Comparison of ENCODE assay signal across 15 mouse cellular contexts in genomic region chr11:63299712-63300581, GRCm38 (mm10).
DNase-seq lines count a peak whose midpoint lies in the region; ATAC-seq and TF ChIP-seq lines count a peak whose summit lies in the region.
"Had no signal": no experiment of that assay in that cellular context is flagged by ENCODE, and none has a peak within 500 bp of the region (broad histone marks: within the 10 kb centered on the region; RNA-seq: fewer than 3 reads in every experiment).

No protein-coding gene starts in this region.

- WGBS in kidney, adult 2 months: 49% methylated on average over 14 of the region's 14 CpGs
- 7% methylated on average over 14 of the region's 14 CpGs for WGBS in forebrain, embryonic 11.5 days
- 28% methylated on average over 14 of the region's 14 CpGs for WGBS in limb, embryonic 10.5 days

- no peaks in the 10 kb centered on the region for H3K9me3 ChIP-seq in forebrain, embryonic 11.5 days (ENCODE audit: control insufficient read depth, low read length)
- no peaks in the 10 kb centered on the region for H3K9me3 ChIP-seq in limb, embryonic 10.5 days (replicated peaks)
- H3K9me3 ChIP-seq: intestine, embryonic 15.5 days; megakaryocyte, embryonic 14.5 days had no signal

- TF ChIP-seq POLR2A in kidney, adult 2 months (IDR thresholded peaks at IDR 0.05; ENCODE audit: low read depth, low read length): no peak
- no peak for TF ChIP-seq POLR2A in brain, embryonic 14.5 days (IDR thresholded peaks at IDR 0.05; ENCODE audit: borderline replicate concordance, extremely low read depth, insufficient read depth, insufficient read length, poor library complexity, severe bottlenecking)

- TF ChIP-seq CTCF in kidney, adult 2 months (conservative IDR thresholded peaks at IDR 0.05; ENCODE audit: insufficient read depth, insufficient read length, low read depth, low read length): no peak
- TF ChIP-seq CTCF in brain, embryonic 14.5 days (IDR thresholded peaks at IDR 0.05; ENCODE audit: borderline replicate concordance, extremely low read depth, insufficient read depth, insufficient read length): no peak

- H3K4me3 ChIP-seq in kidney, adult 2 months (ENCODE audit: insufficient read depth, low read depth, low read length): no peak overlapping the region
- no peak overlapping the region for H3K4me3 ChIP-seq in forebrain, embryonic 11.5 days (ENCODE audit: low read depth, low read length)
- H3K4me3 ChIP-seq in limb, embryonic 10.5 days: peak overlapping the region; percentile 13; the same call in 1 of the 2 replicates
- H3K4me3 ChIP-seq: intestine, embryonic 15.5 days; megakaryocyte, embryonic 14.5 days had no signal

- H3K4me1 ChIP-seq in kidney, adult 2 months (ENCODE audit: control insufficient read depth, insufficient read depth, low read length): no peaks in the 10 kb centered on the region
- peaks cover 12% of the 10 kb centered on the region; the same call in 1 of the 2 replicates for H3K4me1 ChIP-seq in forebrain, embryonic 11.5 days (replicated peaks; ENCODE audit: control insufficient read depth, insufficient read depth, low read length)
- H3K4me1 ChIP-seq in limb, embryonic 10.5 days: peaks cover 24% of the 10 kb centered on the region
- H3K4me1 ChIP-seq: intestine, embryonic 15.5 days; megakaryocyte, embryonic 14.5 days had no signal

- no peaks in the 10 kb centered on the region for H3K36me3 ChIP-seq in kidney, adult 2 months (ENCODE audit: control insufficient read depth, insufficient read depth, low read length)
- H3K36me3 ChIP-seq in forebrain, embryonic 11.5 days (ENCODE audit: control insufficient read depth, insufficient read depth, low read length): no peaks in the 10 kb centered on the region
- no peaks in the 10 kb centered on the region for H3K36me3 ChIP-seq in limb, embryonic 10.5 days
- H3K36me3 ChIP-seq: G1E; intestine, embryonic 15.5 days had no signal

- DNase-seq in kidney, adult 2 months: peak; percentile 5
- no peak for DNase-seq in kidney, postnatal 36 days
- DNase-seq in brain, embryonic 14.5 days (ENCODE audit: low read depth): peak; percentile 90
- DNase-seq in forebrain, embryonic 11.5 days (ENCODE audit: low spot score): peak; percentile 72
- peak; percentile 49 for DNase-seq in limb, embryonic 10.5 days (ENCODE audit: low spot score)
- no peak for DNase-seq in frontal cortex, postnatal 25 days (ENCODE audit: low spot score in 2 of 2)
- DNase-seq in frontal cortex, adult 2 months (ENCODE audit: extremely low spot score in 1 of 2, low spot score in 1 of 2): no peak
- DNase-seq: cerebellum, adult 11 months; layer of hippocampus, postnatal 36 days; lung, adult 18-20 months; right cerebral cortex, postnatal 25 days had no signal

- H3K4me2 ChIP-seq in forebrain, embryonic 11.5 days (ENCODE audit: low read depth, low read length, severe bottlenecking): no peak overlapping the region; the same call in 1 of the 2 replicates
- H3K4me2 ChIP-seq: intestine, embryonic 15.5 days had no signal

- ATAC-seq in forebrain, embryonic 11.5 days (replicated peaks; ENCODE audit: low FRiP score): peak; percentile 95
- no peak for ATAC-seq in granulocyte monocyte progenitor cell, adult 5-6 weeks (replicated peaks; ENCODE audit: poor library complexity, severe bottlenecking)
- ATAC-seq: intestine, embryonic 15.5 days had no signal

- no peak overlapping the region for H3K9ac ChIP-seq in forebrain, embryonic 11.5 days (ENCODE audit: low read length)
- H3K9ac ChIP-seq: intestine, embryonic 15.5 days had no signal

- H3K27ac ChIP-seq in kidney, adult 2 months (ENCODE audit: insufficient read depth, low read depth, low read length): no peak overlapping the region
- peak overlapping the region; percentile 72 for H3K27ac ChIP-seq in forebrain, embryonic 11.5 days (ENCODE audit: low read depth, low read length)
- H3K27ac ChIP-seq in limb, embryonic 10.5 days: peak overlapping the region; percentile 58
- H3K27ac ChIP-seq: intestine, embryonic 15.5 days had no signal

- no peaks in the 10 kb centered on the region for H3K27me3 ChIP-seq in kidney, adult 2 months (replicated peaks; ENCODE audit: control insufficient read depth, insufficient read depth, low read length)
- H3K27me3 ChIP-seq in forebrain, embryonic 11.5 days (ENCODE audit: control insufficient read depth, insufficient read depth, low read length): no peaks in the 10 kb centered on the region; the same call in 1 of the 2 replicates
- peaks cover 63% of the 10 kb centered on the region for H3K27me3 ChIP-seq in limb, embryonic 10.5 days (ENCODE audit: low read depth, poor library complexity, severe bottlenecking)
- H3K27me3 ChIP-seq: intestine, embryonic 15.5 days; megakaryocyte, embryonic 14.5 days had no signal

Comparison
In these comparisons a context has a peak if more than half of its experiments do, and no peak if none do; other contexts are left out.
1. DNase-seq: peak in kidney, adult 2 months (single experiment), brain, embryonic 14.5 days (single experiment), forebrain, embryonic 11.5 days (single experiment) and limb, embryonic 10.5 days (single experiment); none in kidney, postnatal 36 days (0 of 2), frontal cortex, postnatal 25 days (0 of 2) and frontal cortex, adult 2 months (0 of 2).